Mouse (Mus musculus) cerebellum, adult (tissue): Measurements from ENCODE around the gene Mrpl48.

ENCODE experiments used
- ATAC-seq: cut with Nextera tagmentation; 2 replicates; pipeline ENCODE4 v1.9.2; 2017; ENCODE audit warnings: mild to moderate bottlenecking, moderate library complexity, mixed read lengths; ENCODE audit not compliant: insufficient number of reproducible peaks, low FRiP score, low TSS enrichment

The Mrpl48 gene

GRCm38 (mm10) chr7:100608130-100608741 is at the start of gene Mrpl48:
Gene Mrpl48 (minus strand): TSS chr7:100608301.
- ATAC-seq = peak; percentile 16

GRCm38 (mm10) chr7:100656739-100657138 is 48.6 kb upstream of the Mrpl48 start:
- ATAC-seq = no peak

DNA sequence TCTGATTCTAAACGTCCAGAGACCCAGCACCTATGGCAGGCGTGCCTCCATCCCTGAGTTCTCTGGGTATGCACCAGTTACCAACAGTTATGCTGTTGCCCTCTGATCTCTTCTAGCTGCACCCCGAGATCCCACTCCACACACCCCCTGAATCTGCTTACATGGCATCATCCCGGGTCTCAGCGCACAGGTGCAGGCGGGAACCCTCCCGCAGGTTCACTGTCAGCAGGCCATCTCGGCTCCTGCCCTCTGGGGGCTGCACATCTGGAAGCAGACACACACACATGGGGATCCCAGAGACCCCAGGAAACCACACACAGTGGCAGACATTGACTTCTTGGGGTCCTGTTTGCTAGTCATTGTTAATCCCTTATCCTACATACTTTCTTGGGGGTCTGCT is 46.3 kb upstream of the Mrpl48 start:
- ATAC-seq = no peak

DNA sequence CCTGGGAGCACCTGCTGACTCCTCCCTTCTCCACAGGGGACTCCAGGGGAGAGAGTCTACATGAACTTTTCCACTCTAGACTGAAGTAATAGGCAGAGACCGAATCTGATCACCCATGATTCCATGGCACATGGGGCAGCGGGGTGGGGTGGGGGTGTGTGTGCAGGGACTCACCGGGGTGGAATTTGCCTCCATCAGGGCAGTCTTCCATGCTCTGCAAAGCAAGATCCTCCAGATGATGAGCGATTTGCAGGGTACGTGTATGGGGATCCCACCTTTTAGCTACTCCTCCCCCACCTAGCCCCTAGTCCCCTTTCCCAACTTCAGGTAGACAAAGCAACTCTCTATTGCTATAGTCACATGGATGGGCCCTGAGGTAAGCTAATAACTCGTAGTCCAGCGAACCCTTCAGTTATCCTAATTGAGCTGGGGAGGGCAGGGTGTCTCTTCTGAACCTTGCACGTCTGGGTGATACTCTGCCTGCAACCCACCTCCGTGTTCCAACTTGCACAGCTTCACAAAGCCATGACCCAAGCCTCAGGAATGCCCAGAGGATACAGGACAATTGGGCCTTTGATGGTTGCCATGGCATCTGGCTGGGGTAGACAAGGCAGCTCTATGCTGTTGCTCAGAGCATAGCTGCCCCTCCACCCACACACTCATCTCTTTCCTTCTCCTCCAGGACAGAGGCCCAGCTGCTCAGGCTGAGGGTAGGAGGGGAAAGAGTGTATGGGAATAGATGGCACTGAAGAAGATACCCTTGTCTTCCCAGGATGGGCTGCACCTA is 45.6 kb upstream of the Mrpl48 start:
- 0 out of 2 replicates have a peak, but pooled peaks have one; percentile 10 for ATAC-seq

- no peak for ATAC-seq
Observed at GRCm38 (mm10) chr7:100651011-100651410, 42.9 kb upstream of the Mrpl48 start.

DNA sequence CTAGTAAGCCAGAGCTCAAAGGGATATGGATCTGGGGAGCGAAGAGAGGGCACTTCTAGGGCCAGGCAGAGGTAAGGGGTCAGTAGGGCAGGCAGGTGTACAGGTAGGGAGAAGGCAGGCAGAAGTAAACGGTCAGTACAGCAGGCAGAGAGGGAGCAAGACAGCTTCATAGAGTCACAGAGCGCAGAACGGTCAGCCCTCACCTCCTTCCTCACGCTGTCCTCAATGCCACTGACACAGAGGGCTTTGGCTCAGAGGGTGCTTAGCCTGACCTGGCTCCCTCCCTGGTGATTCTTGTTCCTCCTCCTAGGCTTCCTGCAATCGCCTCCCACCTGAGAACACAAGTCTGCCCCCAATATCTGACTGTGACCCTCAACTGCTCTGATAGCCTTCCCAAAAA is 42.3 kb upstream of the Mrpl48 start:
- no peak for ATAC-seq

GRCm38 (mm10) chr7:100649826-100650225 is 41.7 kb upstream of the Mrpl48 start:
- ATAC-seq = no peak

DNA sequence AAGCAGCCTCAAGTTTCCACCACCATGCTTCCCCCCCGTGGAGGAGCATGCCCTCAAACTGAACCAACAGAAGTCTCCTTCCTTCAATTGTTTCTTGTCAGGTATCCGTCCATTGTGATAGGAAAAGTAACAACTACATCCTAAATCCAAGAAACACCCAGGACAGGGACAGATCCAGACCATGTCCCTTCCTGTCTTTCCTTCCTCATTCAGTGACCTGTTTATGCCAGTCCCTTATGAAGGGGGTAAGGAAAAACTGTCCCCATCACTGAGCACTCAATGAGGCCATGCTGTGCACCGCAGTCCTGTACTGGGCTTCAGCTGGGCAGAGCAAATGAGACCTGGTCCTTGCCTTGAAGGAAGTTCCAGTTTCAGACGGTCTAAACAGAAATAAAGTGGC is 41.0 kb upstream of the Mrpl48 start:
- ATAC-seq = no peak

DNA sequence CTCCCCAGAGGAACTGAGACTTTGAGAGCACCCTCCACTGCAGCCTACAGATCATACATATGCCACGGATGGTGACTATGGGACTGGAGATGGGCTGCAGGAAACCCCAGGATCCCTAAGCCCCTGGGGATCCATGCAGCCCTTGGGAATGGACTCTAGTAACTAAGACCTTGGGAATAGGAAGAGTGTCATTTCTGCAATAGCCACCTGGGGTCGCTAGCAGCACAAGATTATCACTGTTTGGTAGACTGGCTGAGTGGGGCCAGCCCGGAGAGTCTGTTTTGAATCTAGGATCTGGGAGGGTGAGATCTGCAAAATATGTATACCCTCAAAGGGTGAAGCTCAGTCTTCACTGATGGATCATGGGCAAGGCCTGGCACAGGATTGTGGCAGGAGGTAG is 37.0 kb upstream of the Mrpl48 start:
- peak; percentile 26; the same call in 1 of the 2 replicates for ATAC-seq

GRCm38 (mm10) chr7:100642413-100642812 is 34.3 kb upstream of the Mrpl48 start:
- no peak for ATAC-seq

DNA sequence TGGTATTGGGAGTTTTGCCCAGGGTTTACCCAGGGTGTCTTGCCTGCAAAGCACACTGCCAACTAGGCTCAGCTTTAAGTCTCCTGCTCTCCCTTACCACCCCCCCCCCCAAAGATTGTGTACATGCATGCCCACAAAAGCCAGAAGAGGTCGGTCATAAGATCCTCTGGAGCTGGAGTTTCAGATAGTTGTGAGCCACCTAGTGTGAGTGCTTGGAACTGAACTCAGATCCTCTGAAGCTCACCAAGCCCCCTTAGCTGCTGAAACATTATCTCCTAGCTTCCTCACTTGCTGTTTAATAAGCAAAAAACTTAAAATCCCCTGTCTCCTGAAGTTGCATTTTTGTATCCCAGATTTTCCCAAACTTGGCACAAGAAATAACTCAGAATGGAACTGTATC is 29.6 kb upstream of the Mrpl48 start:
- ATAC-seq = no peak

DNA sequence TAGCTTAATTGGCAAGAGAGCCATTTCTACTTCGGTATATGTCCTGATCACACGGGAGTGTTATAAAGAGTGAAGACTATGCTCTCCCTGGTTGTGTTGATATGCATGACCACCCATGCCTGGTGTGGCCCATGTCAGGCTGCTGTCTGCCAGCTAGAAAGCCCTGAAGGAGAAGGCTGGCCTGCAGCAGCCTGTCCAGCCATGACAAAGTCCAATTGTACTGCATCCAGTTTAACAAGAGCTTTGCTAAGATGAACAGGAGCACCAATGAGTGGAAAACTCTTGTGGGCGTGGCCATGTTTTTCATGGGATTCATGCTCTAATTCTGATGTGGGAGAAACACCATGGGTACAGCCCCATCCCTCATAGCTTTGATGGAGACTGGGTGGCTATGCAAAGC is 16.4 kb upstream of the Mrpl48 start:
- no peak for ATAC-seq

- no peak for ATAC-seq
Observed at GRCm38 (mm10) chr7:100622277-100622676, 14.2 kb upstream of the Mrpl48 start.

GRCm38 (mm10) chr7:100616121-100616857 is 8.2 kb upstream of the Mrpl48 start:
- no peak for ATAC-seq

DNA sequence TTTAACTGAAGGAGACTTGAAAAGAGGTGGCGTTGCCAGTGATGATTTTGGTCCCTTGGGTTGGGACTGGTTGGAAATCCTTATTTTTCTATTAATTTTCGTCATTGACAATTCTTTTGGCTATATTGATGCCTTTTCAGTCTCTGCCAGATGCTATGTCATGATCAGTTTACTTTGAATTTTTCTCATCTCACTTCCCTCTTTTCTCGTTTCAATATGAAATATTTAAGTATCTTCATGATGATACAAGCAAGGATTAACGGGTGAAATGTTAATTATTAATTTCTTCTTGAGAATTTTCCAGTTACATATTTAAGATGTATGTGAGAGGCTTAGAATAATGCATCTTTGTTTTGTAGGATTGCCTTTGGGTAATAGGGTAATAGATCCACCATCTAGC is 809 bp upstream of the Mrpl48 start:
- no peak for ATAC-seq

GRCm38 (mm10) chr7:100607214-100608129 is 629 bp downstream of the Mrpl48 start, which contains the start of gene Rab6a:
Gene Rab6a (plus strand): TSS chr7:100607410.
- ATAC-seq = peak; percentile 96

DNA sequence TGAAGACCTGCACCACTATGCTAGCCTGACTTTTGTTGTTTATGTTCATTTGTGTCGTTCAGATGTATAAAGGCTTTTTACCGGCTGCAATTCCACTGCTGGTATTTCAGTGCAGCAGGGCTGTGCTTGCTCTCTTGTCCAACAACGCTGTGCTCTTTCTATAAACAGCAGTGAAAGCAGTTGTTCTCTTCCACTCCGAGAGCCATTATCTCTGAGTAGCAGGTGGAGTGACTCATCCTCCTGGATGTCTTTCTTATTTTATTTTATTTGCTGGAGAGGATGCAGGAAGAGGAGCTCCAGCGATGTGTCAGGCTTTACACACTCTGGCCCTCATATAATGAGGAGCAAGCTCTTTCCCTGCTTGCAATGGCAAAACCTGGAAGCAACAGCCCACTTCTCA is 7.9 kb downstream of the Mrpl48 start:
- no peak for ATAC-seq

GRCm38 (mm10) chr7:100593349-100593748 is 14.8 kb downstream of the Mrpl48 start:
- no peak for ATAC-seq

GRCm38 (mm10) chr7:100591522-100591852 is 16.6 kb downstream of the Mrpl48 start:
- ATAC-seq = no peak

- ATAC-seq = peak; percentile 95
Observed at GRCm38 (mm10) chr7:100590845-100591521, 17.1 kb downstream of the Mrpl48 start.
